Mouse (Mus musculus): ENCODE results near the gene Iqsec1. TPM values are rescaled to one million over a fixed set of nuclear protein-coding genes. Genes with fewer than 3 reads are reported as not detected.
A peak's percentile ranks its signal among the peaks of the same experiment; 100 is the strongest.

Iqsec1 gene
- polyA plus RNA-seq, 1 experiment from 2014 or later = 17.4 TPM

- WGBS = 0% methylated on average over 34 of the region's 76 CpGs
- peak; percentile 36 for DNase-seq (ENCODE audit: low spot score)
- H3K27me3 ChIP-seq (replicated peaks; ENCODE audit: control insufficient read depth, insufficient read depth, low read length) = peaks cover 14% of the 10 kb centered on the region
- peak overlapping the region; percentile 100 for H3K4me2 ChIP-seq (ENCODE audit: low read depth, low read length)
- H3K9ac ChIP-seq (ENCODE audit: low read depth, low read length) = peak overlapping the region; percentile 73
- peaks cover 16% of the 10 kb centered on the region for H3K4me1 ChIP-seq (ENCODE audit: control insufficient read depth, insufficient read depth, low read length)
- 0 out of 2 replicates have a peak overlapping the region, but pooled peaks have one; percentile 44 for H3K27ac ChIP-seq (replicated peaks; ENCODE audit: low read depth, low read length)
- ATAC-seq (ENCODE audit: low read depth) = peak; percentile 1; the same call in 1 of the 2 replicates
- H3K36me3 ChIP-seq (ENCODE audit: control insufficient read depth, insufficient read depth, low read length) = no peaks in the 10 kb centered on the region
- peaks cover 10% of the 10 kb centered on the region for H3K9me3 ChIP-seq (ENCODE audit: control insufficient read depth, low read length)
- peak overlapping the region; percentile 69 for H3K4me3 ChIP-seq (ENCODE audit: low read depth, low read length)
Measured at GRCm38 (mm10) chr6:90987561-90988298, 755 bp downstream of the Iqsec1 start.

GRCm38 (mm10) chr6:90984101-90984500 lies 4.4 kb downstream of the Iqsec1 start:
- no peak overlapping the region for H3K4me2 ChIP-seq (ENCODE audit: low read depth, low read length)
- DNase-seq (ENCODE audit: low spot score) (peak; percentile 31), ATAC-seq (ENCODE audit: low read depth) (no peak)
- no peak overlapping the region for H3K9ac ChIP-seq (ENCODE audit: low read depth, low read length)
- H3K9me3 ChIP-seq (ENCODE audit: control insufficient read depth, low read length) = no peaks in the 10 kb centered on the region
- WGBS = 38% methylated on average over 3 of the region's 3 CpGs
- H3K27ac ChIP-seq (replicated peaks; ENCODE audit: low read depth, low read length) = no peak overlapping the region
- H3K4me3 ChIP-seq (ENCODE audit: low read depth, low read length) = no peak overlapping the region
- H3K27me3 ChIP-seq (replicated peaks; ENCODE audit: control insufficient read depth, insufficient read depth, low read length) = peaks cover 14% of the 10 kb centered on the region
- peaks cover 16% of the 10 kb centered on the region for H3K4me1 ChIP-seq (ENCODE audit: control insufficient read depth, insufficient read depth, low read length)
- H3K36me3 ChIP-seq (ENCODE audit: control insufficient read depth, insufficient read depth, low read length) = no peaks in the 10 kb centered on the region

DNA sequence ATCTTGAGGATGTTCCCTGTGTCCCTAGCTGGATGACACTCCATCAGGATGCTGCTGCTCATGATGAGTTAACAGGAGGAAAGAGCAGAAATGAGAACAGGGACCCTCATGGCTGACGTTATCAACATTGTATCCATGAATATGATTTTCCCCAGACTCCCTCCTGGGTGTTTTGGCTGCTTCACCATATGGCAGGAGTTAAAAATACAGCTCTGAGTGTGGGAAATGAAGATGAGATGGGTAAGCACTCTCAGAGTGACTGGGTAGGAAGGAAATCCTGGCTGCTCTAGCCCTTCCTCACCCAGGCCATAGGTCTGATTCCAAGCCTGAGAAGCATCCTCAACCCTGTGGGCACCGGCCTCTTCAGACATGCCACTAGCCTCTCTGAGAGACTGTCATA lies 14.2 kb downstream of the Iqsec1 start:
- no peak overlapping the region for H3K4me2 ChIP-seq (ENCODE audit: low read depth, low read length)
- no peaks in the 10 kb centered on the region for H3K27me3 ChIP-seq (replicated peaks; ENCODE audit: control insufficient read depth, insufficient read depth, low read length)
- no peak overlapping the region for H3K4me3 ChIP-seq (ENCODE audit: low read depth, low read length)
- no peaks in the 10 kb centered on the region for H3K9me3 ChIP-seq (ENCODE audit: control insufficient read depth, low read length)
- DNase-seq (ENCODE audit: low spot score) = no peak
- WGBS = 69% methylated on average over 2 of the region's 2 CpGs
- H3K4me1 ChIP-seq (ENCODE audit: control insufficient read depth, insufficient read depth, low read length) = peaks cover 6% of the 10 kb centered on the region; the same call in 1 of the 2 replicates
- H3K27ac ChIP-seq (replicated peaks; ENCODE audit: low read depth, low read length) = no peak overlapping the region
- H3K9ac ChIP-seq (ENCODE audit: low read depth, low read length) = no peak overlapping the region
- no peaks in the 10 kb centered on the region for H3K36me3 ChIP-seq (ENCODE audit: control insufficient read depth, insufficient read depth, low read length)
- ATAC-seq (ENCODE audit: low read depth) = no peak

DNA sequence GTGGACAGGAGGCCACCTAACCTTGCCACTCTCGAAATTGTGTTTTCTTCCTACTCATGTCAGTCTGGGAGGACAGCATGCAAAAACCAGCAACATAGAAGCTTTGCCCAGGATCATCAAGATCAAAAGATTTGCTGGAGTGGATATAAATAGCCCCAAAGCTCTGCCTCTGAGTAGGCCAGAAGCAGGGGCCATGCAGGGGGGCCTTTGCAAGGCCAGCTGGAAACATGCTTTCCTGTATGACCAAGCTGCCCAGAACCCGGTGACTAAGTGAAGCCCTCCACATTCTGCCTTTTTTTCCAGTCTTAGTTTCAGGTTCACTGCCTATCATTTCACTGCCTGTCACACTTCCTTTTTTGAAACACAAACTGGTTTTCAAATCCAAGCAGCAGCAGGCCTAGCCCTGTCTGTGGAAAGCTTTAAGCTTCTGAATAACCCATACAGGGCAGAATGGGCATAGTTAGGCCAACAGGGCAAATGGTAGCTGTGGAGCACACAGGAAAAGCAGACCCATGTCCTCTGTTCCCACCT lies 19.1 kb downstream of the Iqsec1 start:
- H3K4me3 ChIP-seq (ENCODE audit: low read depth, low read length) = no peak overlapping the region
- H3K9ac ChIP-seq (ENCODE audit: low read depth, low read length) = no peak overlapping the region
- no peak overlapping the region for H3K27ac ChIP-seq (replicated peaks; ENCODE audit: low read depth, low read length)
- ATAC-seq (ENCODE audit: low read depth) (no peak), DNase-seq (ENCODE audit: low spot score) (peak; percentile 46)
- no peaks in the 10 kb centered on the region for H3K36me3 ChIP-seq (ENCODE audit: control insufficient read depth, insufficient read depth, low read length)
- no peak overlapping the region for H3K4me2 ChIP-seq (ENCODE audit: low read depth, low read length)
- H3K4me1 ChIP-seq (ENCODE audit: control insufficient read depth, insufficient read depth, low read length) = peaks cover 8% of the 10 kb centered on the region; the same call in 1 of the 2 replicates
- 42% methylated on average over 2 of the region's 2 CpGs for WGBS
- H3K9me3 ChIP-seq (ENCODE audit: control insufficient read depth, low read length) = no peaks in the 10 kb centered on the region
- H3K27me3 ChIP-seq (replicated peaks; ENCODE audit: control insufficient read depth, insufficient read depth, low read length) = no peaks in the 10 kb centered on the region

GRCm38 (mm10) chr6:90953349-90953748 lies 35.1 kb downstream of the Iqsec1 start:
- Histone ChIP-seq H3K27me3 (replicated peaks; ENCODE audit: control insufficient read depth, insufficient read depth, low read length) (no peaks in the 10 kb centered on the region), H3K9ac (ENCODE audit: low read depth, low read length) (no peak overlapping the region), H3K36me3 (ENCODE audit: control insufficient read depth, insufficient read depth, low read length) (no peaks in the 10 kb centered on the region), H3K4me1 (ENCODE audit: control insufficient read depth, insufficient read depth, low read length) (peaks cover 2% of the 10 kb centered on the region; the same call in 1 of the 2 replicates), H3K4me3 (ENCODE audit: low read depth, low read length) (no peak overlapping the region), H3K4me2 (ENCODE audit: low read depth, low read length) (no peak overlapping the region), H3K9me3 (ENCODE audit: control insufficient read depth, low read length) (no peaks in the 10 kb centered on the region), H3K27ac (replicated peaks; ENCODE audit: low read depth, low read length) (no peak overlapping the region)
- DNase-seq (ENCODE audit: low spot score) (no peak), ATAC-seq (ENCODE audit: low read depth) (no peak)
- WGBS = 75% methylated on average over 4 of the region's 4 CpGs

DNA sequence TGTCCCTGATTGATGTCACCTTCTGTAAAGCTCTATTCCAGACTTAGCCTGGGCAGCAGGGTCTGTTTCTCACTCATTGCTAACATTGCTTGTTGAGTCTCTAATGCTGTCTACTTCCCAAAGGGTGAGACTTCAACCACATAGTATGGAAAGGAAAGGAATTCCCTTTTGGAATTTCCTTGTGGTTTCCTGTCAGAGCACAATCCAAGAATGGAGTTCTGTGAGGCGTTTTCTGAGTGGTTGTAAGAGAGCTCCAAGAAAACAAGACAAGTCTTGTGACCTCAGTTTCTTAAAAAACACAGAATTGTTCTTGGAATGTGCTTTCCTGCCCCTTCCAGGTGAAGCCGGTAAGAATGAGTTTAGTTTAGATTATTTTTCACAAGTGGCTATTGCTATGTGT lies 37.5 kb downstream of the Iqsec1 start:
- ATAC-seq (ENCODE audit: low read depth) = 0 out of 2 replicates have a peak, but pooled peaks have one; percentile 9
- no peaks in the 10 kb centered on the region for H3K27me3 ChIP-seq (replicated peaks; ENCODE audit: control insufficient read depth, insufficient read depth, low read length)
- peaks cover 6% of the 10 kb centered on the region for H3K4me1 ChIP-seq (ENCODE audit: control insufficient read depth, insufficient read depth, low read length)
- H3K36me3 ChIP-seq (ENCODE audit: control insufficient read depth, insufficient read depth, low read length) = no peaks in the 10 kb centered on the region
- H3K4me2 ChIP-seq (ENCODE audit: low read depth, low read length) = no peak overlapping the region
- H3K27ac ChIP-seq (replicated peaks; ENCODE audit: low read depth, low read length) = peak overlapping the region; percentile 30
- H3K9me3 ChIP-seq (ENCODE audit: control insufficient read depth, low read length) = no peaks in the 10 kb centered on the region
- H3K9ac ChIP-seq (ENCODE audit: low read depth, low read length) = no peak overlapping the region
- peak; percentile 58 for DNase-seq (ENCODE audit: low spot score)
- WGBS = 37% methylated on average over 2 of the region's 2 CpGs
- no peak overlapping the region for H3K4me3 ChIP-seq (ENCODE audit: low read depth, low read length)

DNA sequence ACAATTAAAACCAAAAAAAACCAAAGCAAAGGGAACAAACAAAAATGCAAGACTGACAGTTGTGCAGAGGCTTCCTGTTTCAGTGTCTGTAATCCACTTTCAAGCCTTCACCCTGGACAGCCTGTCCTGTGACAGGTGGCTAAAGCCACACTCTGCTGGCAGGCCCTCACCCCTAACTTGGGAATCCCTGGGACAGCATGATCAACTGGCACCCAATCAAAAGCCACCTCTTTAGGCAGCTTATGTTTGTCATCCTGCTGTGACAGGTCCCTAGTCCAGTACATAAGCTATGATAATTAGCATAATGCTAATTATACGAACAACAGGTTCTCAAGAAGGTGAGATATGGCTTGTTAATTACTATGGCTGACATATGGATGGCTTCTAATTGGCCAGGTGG lies 40.4 kb downstream of the Iqsec1 start:
- H3K4me3 ChIP-seq (ENCODE audit: low read depth, low read length) = no peak overlapping the region
- ATAC-seq (ENCODE audit: low read depth) (no peak), DNase-seq (ENCODE audit: low spot score) (no peak)
- peaks cover 10% of the 10 kb centered on the region for H3K4me1 ChIP-seq (ENCODE audit: control insufficient read depth, insufficient read depth, low read length)
- WGBS = 97% methylated on average over 1 of the region's 1 CpGs
- H3K36me3 ChIP-seq (ENCODE audit: control insufficient read depth, insufficient read depth, low read length) = no peaks in the 10 kb centered on the region
- no peaks in the 10 kb centered on the region for H3K9me3 ChIP-seq (ENCODE audit: control insufficient read depth, low read length)
- no peak overlapping the region for H3K9ac ChIP-seq (ENCODE audit: low read depth, low read length)
- H3K27me3 ChIP-seq (replicated peaks; ENCODE audit: control insufficient read depth, insufficient read depth, low read length) = no peaks in the 10 kb centered on the region
- no peak overlapping the region for H3K4me2 ChIP-seq (ENCODE audit: low read depth, low read length)
- no peak overlapping the region for H3K27ac ChIP-seq (replicated peaks; ENCODE audit: low read depth, low read length)

- Histone ChIP-seq H3K4me3 (ENCODE audit: low read depth, low read length) (no peak overlapping the region), H3K9me3 (ENCODE audit: control insufficient read depth, low read length) (no peaks in the 10 kb centered on the region), H3K36me3 (ENCODE audit: control insufficient read depth, insufficient read depth, low read length) (no peaks in the 10 kb centered on the region), H3K27me3 (replicated peaks; ENCODE audit: control insufficient read depth, insufficient read depth, low read length) (no peaks in the 10 kb centered on the region), H3K27ac (replicated peaks; ENCODE audit: low read depth, low read length) (no peak overlapping the region), H3K4me2 (ENCODE audit: low read depth, low read length) (no peak overlapping the region), H3K9ac (ENCODE audit: low read depth, low read length) (no peak overlapping the region), H3K4me1 (ENCODE audit: control insufficient read depth, insufficient read depth, low read length) (peaks cover 9% of the 10 kb centered on the region)
- ATAC-seq (ENCODE audit: low read depth) (no peak; the same call in 1 of the 2 replicates), DNase-seq (ENCODE audit: low spot score) (peak; percentile 58)
- WGBS = 43% methylated on average over 2 of the region's 2 CpGs
Measured at GRCm38 (mm10) chr6:90945560-90946230, 42.8 kb downstream of the Iqsec1 start.

Data from embryonic facial prominence, embryonic 14.5 days (tissue).